Mouse (Mus musculus): ENCODE results near the gene Gm9789. TPM values are rescaled to one million over a fixed set of nuclear protein-coding genes. Genes with fewer than 3 reads are reported as not detected.
"Not testable (repeated sequence)": the region's sequence is repeated elsewhere in the genome, so short reads cannot be mapped to it uniquely, and the experiment has no call there.

The Gm9789 gene
- not detected in 2 replicates for total RNA-seq (2017)

DNA sequence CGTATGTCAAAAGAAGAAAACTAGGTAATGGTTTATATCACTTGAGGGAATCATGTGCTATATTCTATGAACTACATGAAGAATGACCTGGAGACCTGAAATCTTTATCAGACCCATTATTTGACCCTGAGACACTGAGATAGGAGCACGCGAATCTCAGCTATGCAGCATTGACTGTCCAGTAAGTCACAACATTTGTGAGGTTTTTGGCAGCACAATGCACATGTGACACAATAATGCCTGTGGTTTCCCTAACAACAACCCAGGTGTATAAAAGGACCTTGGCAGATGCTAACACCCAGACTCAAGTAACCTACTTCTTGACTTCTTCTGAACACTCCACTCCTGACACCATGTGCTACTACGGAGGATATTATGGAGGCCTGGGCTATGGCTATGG is at the start of gene Gm9789:
Gm9789 (plus strand) TSS at position 301 of the 400 bp plus-strand sequence.
- ATAC-seq (ENCODE audit: extremely low read depth, insufficient number of reproducible peaks, low FRiP score, poor library complexity, severe bottlenecking), result no peak

DNA sequence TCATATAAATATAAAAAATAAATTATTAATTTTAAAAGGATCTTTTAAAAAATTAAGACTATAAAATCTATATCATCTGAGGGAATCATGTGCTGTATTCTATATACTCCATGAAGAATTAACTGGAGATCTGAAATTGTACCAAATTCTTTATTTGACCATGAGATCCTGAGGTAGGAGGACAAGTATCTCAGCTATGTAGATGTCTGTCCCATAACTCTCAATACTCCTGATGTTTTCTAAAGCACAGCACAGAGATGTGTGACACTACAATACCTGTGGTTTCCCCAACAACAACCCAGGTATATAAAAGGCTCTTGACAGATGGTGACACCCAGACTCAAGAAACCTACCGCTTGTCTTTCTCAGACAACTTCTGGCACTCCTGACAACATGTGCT is 17.2 kb upstream of the Gm9789 start, which contains the start of gene Gm6358:
Gm6358 (plus strand) TSS at position 301 of the 400 bp plus-strand sequence.
- ATAC-seq (ENCODE audit: extremely low read depth, insufficient number of reproducible peaks, low FRiP score, poor library complexity, severe bottlenecking), result no peak

DNA sequence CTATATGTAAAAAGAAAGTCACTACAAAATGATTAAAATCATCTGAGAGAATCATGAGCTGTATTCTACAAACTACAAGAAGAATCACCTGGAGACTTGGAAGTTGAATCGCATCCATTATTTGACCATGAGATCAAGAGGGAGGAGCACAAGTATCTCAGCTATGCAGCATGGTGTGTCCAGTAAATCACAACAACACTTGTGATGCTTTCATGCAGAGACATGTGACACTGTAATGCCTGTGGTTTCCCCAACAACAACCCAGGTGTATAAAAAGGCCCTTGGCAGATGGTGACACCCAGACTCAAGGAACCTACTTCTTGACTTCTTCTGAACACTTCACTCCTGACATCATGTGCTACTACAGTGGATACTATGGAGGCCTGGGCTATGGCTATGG is 7.0 kb upstream of the Gm9789 start, which contains the start of gene Gm10061:
Gm10061 (plus strand) TSS at position 301 of the 400 bp plus-strand sequence.
- no peak for ATAC-seq (ENCODE audit: extremely low read depth, insufficient number of reproducible peaks, low FRiP score, poor library complexity, severe bottlenecking)

DNA sequence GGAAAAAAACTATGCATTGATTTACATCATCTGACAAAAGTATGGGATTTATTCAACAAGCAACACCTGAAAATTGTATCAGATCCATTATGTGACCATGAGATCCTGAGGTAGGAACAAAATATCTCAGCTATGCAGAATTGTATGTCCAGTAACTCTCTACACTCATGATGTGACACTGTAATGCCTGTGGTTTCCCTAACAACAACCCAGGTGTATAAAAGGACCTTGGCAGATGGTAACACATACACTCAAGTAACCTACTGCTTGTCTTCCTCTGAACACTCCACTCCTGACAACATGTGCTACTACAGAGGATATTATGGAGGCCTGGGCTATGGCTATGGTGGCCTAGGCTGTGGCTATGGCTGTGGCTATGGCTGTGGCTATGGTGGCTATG is 11.4 kb downstream of the Gm9789 start, which contains the start of gene Gm7735:
Gm7735 (plus strand) TSS at position 301 of the 400 bp plus-strand sequence.
- not testable (repeated sequence) for ATAC-seq (ENCODE audit: extremely low read depth, insufficient number of reproducible peaks, low FRiP score, poor library complexity, severe bottlenecking)

DNA sequence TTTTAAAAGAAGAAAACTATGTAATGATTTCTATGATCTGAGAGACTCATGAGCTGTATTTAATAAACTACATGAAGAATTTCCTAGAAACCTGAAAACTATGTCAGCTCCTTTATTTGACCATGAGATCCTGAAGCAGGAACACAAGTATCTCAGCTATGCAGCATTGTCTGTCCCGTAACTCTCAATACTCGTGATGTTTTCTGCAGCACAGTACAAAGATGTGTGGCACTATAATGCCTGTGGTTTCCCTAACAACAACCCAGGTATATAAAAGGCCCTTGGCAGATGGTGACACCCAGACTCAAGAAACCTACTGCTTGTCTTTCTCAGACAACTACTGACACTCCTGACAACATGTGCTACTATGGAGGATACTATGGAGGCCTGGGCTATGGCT is 16.7 kb downstream of the Gm9789 start, which contains the start of gene 1110057P08Rik:
1110057P08Rik (plus strand) TSS at position 301 of the 400 bp plus-strand sequence.
- no peak for ATAC-seq (ENCODE audit: extremely low read depth, insufficient number of reproducible peaks, low FRiP score, poor library complexity, severe bottlenecking)

DNA sequence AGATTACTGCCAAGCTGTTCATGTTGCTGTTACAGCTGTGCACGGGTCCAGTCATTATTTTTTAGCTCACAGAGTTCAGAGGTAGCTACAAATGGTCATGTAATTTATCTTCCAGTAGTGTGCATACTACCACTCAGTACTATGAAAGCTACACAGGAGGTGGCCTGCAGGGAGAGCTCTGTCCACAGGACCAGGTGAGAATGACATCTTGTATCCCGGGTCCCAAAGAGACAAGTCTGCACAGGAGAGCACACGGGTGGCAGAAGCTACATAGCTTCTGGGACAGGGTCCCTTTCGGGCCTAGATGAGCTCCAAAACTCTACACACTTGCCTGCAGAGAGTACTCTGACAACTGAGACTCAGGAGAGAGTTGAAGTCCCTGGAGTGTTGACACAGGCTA is 30.9 kb downstream of the Gm9789 start:
- ATAC-seq (ENCODE audit: extremely low read depth, insufficient number of reproducible peaks, low FRiP score, poor library complexity, severe bottlenecking), result no peak

DNA sequence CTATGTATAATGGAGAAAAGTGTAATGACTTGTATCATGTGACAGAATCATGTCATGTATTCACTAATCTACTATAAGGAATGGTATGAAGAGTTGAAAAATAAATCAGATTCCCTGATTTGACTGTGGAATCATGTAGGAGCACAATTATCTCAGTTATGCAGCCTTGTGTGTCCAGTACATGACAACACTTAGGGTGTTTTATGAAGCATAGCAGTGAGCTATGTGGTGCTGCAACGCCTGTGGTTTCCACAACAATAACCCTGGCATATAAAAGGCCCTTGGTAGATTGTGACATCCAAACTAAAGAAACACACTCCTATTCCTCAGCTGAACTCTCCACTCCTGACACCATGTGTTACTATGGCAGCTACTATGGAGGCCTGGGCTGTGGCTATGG is 47.8 kb downstream of the Gm9789 start, which contains the start of gene Krtap20-2:
Krtap20-2 (plus strand) TSS at position 301 of the 400 bp plus-strand sequence.
- ATAC-seq (ENCODE audit: extremely low read depth, insufficient number of reproducible peaks, low FRiP score, poor library complexity, severe bottlenecking), result no peak

Other genes with a start within 250 kb of the Gm9789 start
- not detected in 2 replicates for gene Krtap19-9b, start 225.7 kb upstream of the Gm9789 start, total RNA-seq (2017)
- gene Krtap16-3, start 195.1 kb upstream of the Gm9789 start, total RNA-seq (2017), result not detected in 2 replicates
- gene Krtap22-2, start 147.2 kb upstream of the Gm9789 start, total RNA-seq (2017), result not detected in 2 replicates
- gene Gm10229, start 142.7 kb upstream of the Gm9789 start, total RNA-seq (2017), result not detected in 2 replicates
- not detected in 2 replicates for gene Krtap6-1, start 126.3 kb upstream of the Gm9789 start, total RNA-seq (2017)
- not detected in 2 replicates for gene Gm10228, start 116.5 kb upstream of the Gm9789 start, total RNA-seq (2017)
- gene Krtap6-5, start 110.1 kb upstream of the Gm9789 start, total RNA-seq (2017), result not detected in 2 replicates
- gene 1110025L11Rik, start 94.0 kb upstream of the Gm9789 start, total RNA-seq (2017), result not detected in 2 replicates
- gene Krtap6-3, start 73.9 kb upstream of the Gm9789 start, total RNA-seq (2017), result not detected in 2 replicates
- not detected in 2 replicates for gene Gm6358, start 17.1 kb upstream of the Gm9789 start, total RNA-seq (2017)
- not detected in 2 replicates for gene Gm10061, start 6.9 kb upstream of the Gm9789 start, total RNA-seq (2017)
- not detected in 2 replicates for gene Gm7735, start 11.5 kb downstream of the Gm9789 start, total RNA-seq (2017)
- gene 1110057P08Rik, start 16.8 kb downstream of the Gm9789 start, total RNA-seq (2017), result not detected in 2 replicates
- gene Krtap20-2, start 47.9 kb downstream of the Gm9789 start, total RNA-seq (2017), result not detected in 2 replicates
- gene Krtap21-1, start 245.9 kb downstream of the Gm9789 start, total RNA-seq (2017), result not detected in 2 replicates